Mouse (Mus musculus) liver, postnatal 0 days (tissue): ENCODE data around the gene Ddb1. TPM values are rescaled to one million over a fixed set of nuclear protein-coding genes. Genes with fewer than 3 reads are reported as not detected.

Source experiments
- ATAC-seq: fragments of 200-750 bp; cut with Nextera tagmentation; 2 replicates; pipeline ENCODE4 v1.8.0; 2017; ENCODE audit warnings: mild to moderate bottlenecking, moderate library complexity
- DNase-seq: peaks from one replicate; pipeline ENCODE4 v3.0.0-alpha.2; 2016
- H3K27ac ChIP-seq: fragments of 300-500 bp; sonication (generic); 2 replicates; pipeline ENCODE4 v1.5.1; 2014; ENCODE audit warnings: antibody characterized with exemption, moderate library complexity, mild to moderate bottlenecking, low read depth
- H3K27me3 ChIP-seq: fragments of 300-500 bp; sonication (generic); 2 replicates; pipeline ENCODE4 v1.6.1; 2014; ENCODE audit warnings: low read length, control low read depth, mixed read lengths; ENCODE audit not compliant: insufficient read depth
- H3K36me3 ChIP-seq: fragments of 300-500 bp; sonication (generic); replicated peaks from 2 replicates; pipeline ENCODE4 v1.6.1; 2014; ENCODE audit warnings: mild to moderate bottlenecking, control low read depth, low read length, moderate library complexity, mixed read lengths; ENCODE audit not compliant: insufficient read depth
- H3K4me1 ChIP-seq: fragments of 300-500 bp; sonication (generic); 2 replicates; pipeline ENCODE4 v1.6.1; 2014; ENCODE audit warnings: antibody characterized with exemption, mild to moderate bottlenecking, control low read depth; ENCODE audit not compliant: insufficient read depth
- H3K4me2 ChIP-seq: fragments of 300-500 bp; sonication (generic); 2 replicates; pipeline ENCODE4 v1.6.1; 2014; ENCODE audit warnings: low read depth, mild to moderate bottlenecking, low read length, moderate library complexity, mixed read lengths
- H3K4me3 ChIP-seq: fragments of 300-500 bp; sonication (generic); 2 replicates; pipeline ENCODE4 v1.5.1; 2014; ENCODE audit warnings: low read depth, low read length
- H3K9ac ChIP-seq: fragments of 300-500 bp; sonication (generic); replicated peaks from 2 replicates; pipeline ENCODE4 v1.6.1; 2014; ENCODE audit warnings: mild to moderate bottlenecking, moderate library complexity
- H3K9me3 ChIP-seq: fragments of 300-500 bp; sonication (generic); 2 replicates; pipeline ENCODE4 v1.6.1; 2016; ENCODE audit warnings: mild to moderate bottlenecking, control low read depth, low read length, mixed read lengths
- CTCF ChIP-seq: sonication (generic); IDR thresholded peaks from 2 replicates; pipeline ENCODE4 v1.5.1; 2016; ENCODE audit warnings: antibody characterized with exemption, low read depth
- EP300 ChIP-seq: IDR thresholded peaks from 2 replicates; pipeline ENCODE4 v1.6.1; 2016; ENCODE audit warnings: antibody characterized with exemption, low read depth, mild to moderate bottlenecking
- WGBS: fragments of 180-500 bp; shearing (Covaris S2); extraction: QIAGEN DNeasy Blood & Tissue Kit; methylation state at CpG from one replicate; pipeline ENCODE4 v1.1.7; 2014; ENCODE audit not compliant: insufficient replicate concordance; 5-methylcytosine and 5-hydroxymethylcytosine counted together
- polyA plus RNA-seq: library from polyadenylated mRNA; unstranded; fragments of >200 nt; fragmentation: Nextera tagmentation; extraction: Ambion mirVana; gene quantifications from 2 replicates; pipeline ENCODE4 v1.2.1, GENCODE M21; 2015

Ddb1 gene
- polyA plus RNA-seq, 1 experiment from 2014 or later = 81.3 TPM

GRCm38 (mm10) chr19:10634106-10634871 lies 29.2 kb downstream of the Ddb1 start, which contains the start of gene Vwce:
Gene Vwce, plus strand, starts transcription at chr19:10634213.
- Histone ChIP-seq H3K9me3 (no peaks in the 10 kb centered on the region), H3K36me3 (peaks cover 11% of the 10 kb centered on the region), H3K27me3 (no peaks in the 10 kb centered on the region), H3K27ac (peak within 1 kb of the TSS; percentile 91), H3K4me2 (peak within 1 kb of the TSS; percentile 73), H3K4me1 (peaks cover 23% of the 10 kb centered on the region), H3K4me3 (peak within 1 kb of the TSS; percentile 59), H3K9ac (peak within 1 kb of the TSS; percentile 76)
- 4% methylated on average over 32 of the region's 32 CpGs for WGBS
- DNase-seq = peak; percentile 69
- TF ChIP-seq EP300 (no peak), CTCF (peak; percentile 66)
- ATAC-seq = peak; percentile 78

DNA sequence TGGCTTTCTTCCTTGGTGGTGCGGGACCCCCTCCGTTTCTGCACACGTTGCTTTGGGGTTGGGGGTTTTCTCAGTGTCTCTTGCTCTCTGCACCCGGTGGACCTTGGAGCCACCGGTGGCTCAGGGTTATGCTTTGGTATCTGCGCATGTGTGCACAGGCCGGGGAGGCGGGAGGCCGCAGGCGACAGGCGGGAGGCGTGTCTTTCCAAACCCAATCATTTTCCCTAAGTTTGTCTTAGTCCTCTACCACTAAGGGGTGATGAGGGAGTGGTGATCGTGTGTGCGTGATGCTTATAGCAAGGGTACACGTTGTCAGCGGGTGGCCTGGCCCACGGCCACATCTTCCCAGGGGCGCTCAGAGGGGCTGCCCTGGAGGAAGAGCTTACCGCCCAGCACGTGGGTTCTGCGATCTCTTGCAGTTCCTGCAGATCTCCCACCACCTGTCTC lies 29.8 kb downstream of the Ddb1 start:
- peak; percentile 91 for ATAC-seq
- Histone ChIP-seq H3K4me3 (peak overlapping the region; percentile 59), H3K4me1 (peaks cover 23% of the 10 kb centered on the region), H3K27me3 (no peaks in the 10 kb centered on the region), H3K36me3 (peaks cover 4% of the 10 kb centered on the region; the same call in 1 of the 2 replicates), H3K9ac (peak overlapping the region; percentile 76), H3K27ac (peak overlapping the region; percentile 91), H3K9me3 (no peaks in the 10 kb centered on the region), H3K4me2 (peak overlapping the region; percentile 73)
- TF ChIP-seq EP300 (no peak; the same call in 1 of the 2 replicates), CTCF (no peak)
- 5% methylated on average over 21 of the region's 21 CpGs for WGBS
- peak; percentile 82 for DNase-seq

DNA sequence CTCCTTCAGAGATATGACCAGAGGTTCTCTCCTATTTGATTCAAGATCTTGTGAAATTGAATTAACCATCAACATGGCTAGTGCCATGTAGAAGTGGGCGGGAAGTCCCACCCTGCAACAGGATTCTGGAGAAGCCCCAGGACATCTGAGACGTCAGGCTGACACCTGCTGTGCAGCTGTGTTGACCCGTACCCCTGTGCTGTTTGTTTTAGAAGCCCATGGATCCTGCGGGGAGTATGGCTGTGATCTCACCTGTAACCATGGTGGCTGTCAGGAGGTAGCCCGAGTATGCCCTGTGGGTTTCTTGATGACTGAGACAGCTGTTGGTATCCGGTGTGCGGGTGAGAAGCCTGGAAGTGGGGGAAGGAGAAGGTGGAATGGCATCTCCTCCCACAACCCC lies 32.7 kb downstream of the Ddb1 start:
- H3K27me3 ChIP-seq = no peaks in the 10 kb centered on the region
- 56% methylated on average over 7 of the region's 7 CpGs for WGBS
- H3K4me2 ChIP-seq = no peak overlapping the region
- peaks cover 23% of the 10 kb centered on the region for H3K4me1 ChIP-seq
- TF ChIP-seq CTCF (no peak), EP300 (no peak)
- no peak overlapping the region for H3K27ac ChIP-seq
- H3K9ac ChIP-seq = no peak overlapping the region
- no peaks in the 10 kb centered on the region; the same call in none of the 2 replicates for H3K36me3 ChIP-seq
- no peaks in the 10 kb centered on the region for H3K9me3 ChIP-seq
- H3K4me3 ChIP-seq = no peak overlapping the region
- no peak for ATAC-seq
- DNase-seq = no peak

- peaks cover 4% of the 10 kb centered on the region for H3K36me3 ChIP-seq
- H3K4me2 ChIP-seq = no peak overlapping the region; the same call in 1 of the 2 replicates
- H3K27me3 ChIP-seq = no peaks in the 10 kb centered on the region
- no peak for TF ChIP-seq CTCF
- H3K9ac ChIP-seq = no peak overlapping the region
- no peak overlapping the region for H3K4me3 ChIP-seq
- WGBS = 7% methylated on average over 5 of the region's 5 CpGs
- DNase-seq (no peak), ATAC-seq (peak; percentile 49)
- no peaks in the 10 kb centered on the region for H3K9me3 ChIP-seq
- H3K4me1 ChIP-seq = peaks cover 18% of the 10 kb centered on the region
- no peak overlapping the region for H3K27ac ChIP-seq
Measured at GRCm38 (mm10) chr19:10640080-10640479, 35.0 kb downstream of the Ddb1 start.

DNA sequence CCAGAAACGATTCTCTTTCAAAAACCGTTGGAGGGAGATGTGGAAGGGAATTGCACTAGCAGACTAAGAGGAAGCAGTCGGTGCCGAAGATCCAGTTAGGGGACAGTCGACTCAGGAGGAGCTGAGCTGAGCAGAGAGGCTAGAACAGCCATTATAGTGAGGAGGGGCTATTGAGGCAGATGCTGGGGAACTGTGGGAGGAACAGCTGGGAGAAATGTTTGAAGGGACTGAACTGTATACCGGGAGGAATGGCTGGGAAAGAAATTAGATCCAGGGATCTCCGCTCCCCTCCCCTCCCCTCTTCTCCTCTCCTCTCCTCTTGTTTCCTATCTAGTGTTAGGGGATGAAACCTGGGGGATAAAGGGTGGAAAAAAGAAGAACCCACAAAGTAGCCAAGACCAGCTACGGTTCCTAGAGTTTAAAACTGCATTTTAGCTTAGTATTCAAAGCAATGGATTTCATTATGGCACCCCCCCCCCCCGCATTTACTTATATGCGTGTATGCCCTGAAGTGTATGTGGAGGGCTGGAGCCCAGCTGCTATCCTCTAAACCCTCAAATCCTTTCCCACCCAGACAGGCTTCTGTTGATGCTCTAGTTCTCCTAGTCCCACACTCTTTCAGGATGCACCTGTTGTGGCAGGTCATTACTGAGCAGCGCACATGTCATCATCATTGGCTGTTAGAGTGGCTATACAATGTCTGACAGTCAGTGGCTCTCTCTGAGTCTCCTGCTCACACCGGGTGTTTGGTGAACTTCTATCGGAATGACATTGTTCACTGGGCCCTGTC lies 35.7 kb downstream of the Ddb1 start:
- peaks cover 13% of the 10 kb centered on the region for H3K4me1 ChIP-seq
- ATAC-seq = no peak
- DNase-seq = no peak
- H3K27ac ChIP-seq = no peak overlapping the region
- TF ChIP-seq EP300 (no peak), CTCF (no peak)
- WGBS = 51% methylated on average over 13 of the region's 13 CpGs
- H3K4me3 ChIP-seq = no peak overlapping the region
- no peak overlapping the region for H3K9ac ChIP-seq
- H3K4me2 ChIP-seq = no peak overlapping the region; the same call in 1 of the 2 replicates
- peaks cover 5% of the 10 kb centered on the region for H3K36me3 ChIP-seq
- H3K27me3 ChIP-seq = no peaks in the 10 kb centered on the region
- no peaks in the 10 kb centered on the region for H3K9me3 ChIP-seq

- TF ChIP-seq EP300 (no peak), CTCF (no peak)
- H3K27me3 ChIP-seq = no peaks in the 10 kb centered on the region
- no peak overlapping the region for H3K9ac ChIP-seq
- H3K9me3 ChIP-seq = no peaks in the 10 kb centered on the region
- H3K4me3 ChIP-seq = no peak overlapping the region
- peaks cover 5% of the 10 kb centered on the region for H3K36me3 ChIP-seq
- ATAC-seq (no peak), DNase-seq (no peak)
- WGBS = 83% methylated on average over 2 of the region's 2 CpGs
- no peak overlapping the region for H3K27ac ChIP-seq
- no peak overlapping the region for H3K4me2 ChIP-seq
- no peaks in the 10 kb centered on the region for H3K4me1 ChIP-seq
Measured at GRCm38 (mm10) chr19:10645616-10646015, 40.5 kb downstream of the Ddb1 start.
